Mouse (Mus musculus): ENCODE data around the gene Gm3854.

The Gm3854 gene

GRCm38 (mm10) chr7:6388971-6389370 is 45.4 kb downstream of the Gm3854 start:
- no peak for DNase-seq

- DNase-seq: no peak
Measured at GRCm38 (mm10) chr7:6389449-6389848, 45.9 kb downstream of the Gm3854 start.

- DNase-seq: peak; percentile 9 to 28
Measured at GRCm38 (mm10) chr7:6397996-6398975, 54.7 kb downstream of the Gm3854 start, which contains the start of gene Smim17. Smim17 (plus strand) TSS chr7:6398715.

All from thymus, adult 18-20 months (tissue).